8 mouse cellular contexts compared by ENCODE assay signal in the genomic region with DNA sequence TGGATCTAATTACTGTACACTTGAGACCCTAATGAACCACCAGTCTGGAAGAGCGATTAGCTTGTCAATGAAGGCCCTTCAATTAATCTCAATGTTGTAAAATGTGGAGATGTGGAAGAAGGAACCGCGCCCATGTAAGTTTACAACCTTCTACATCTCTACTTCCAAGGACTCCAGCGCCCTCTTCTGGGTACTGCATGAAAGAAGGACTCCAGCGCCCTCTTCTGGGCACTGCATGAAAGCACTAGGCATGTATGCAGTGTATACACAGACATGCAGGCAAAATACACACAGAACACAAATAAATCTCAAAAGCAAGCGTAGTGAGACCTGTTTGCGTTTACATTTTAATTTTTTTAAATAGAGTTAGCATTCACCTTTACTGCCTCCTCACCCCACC. TPM values are rescaled to one million over a fixed set of nuclear protein-coding genes. Genes with fewer than 3 reads are reported as not detected.
DNase-seq lines count a peak whose midpoint lies in the region; ATAC-seq and TF ChIP-seq lines count a peak whose summit lies in the region.

No protein-coding gene starts in this region.

- no peaks in the 10 kb centered on the region for H3K4me1 ChIP-seq in liver, adult 2 months (ENCODE audit: control insufficient read depth, insufficient read depth, low read length)
- no peaks in the 10 kb centered on the region for H3K4me1 ChIP-seq in liver, embryonic 11.5 days (replicated peaks; ENCODE audit: control insufficient read depth, insufficient read depth, low read length)
- no peaks in the 10 kb centered on the region for H3K4me1 ChIP-seq in small intestine, adult 2 months (ENCODE audit: control insufficient read depth, insufficient read depth, insufficient read length, low read length)

- peak; percentile 40 for DNase-seq in adrenal gland, postnatal 10 days
- DNase-seq in adrenal gland, adult 8-10 months = no peak
- DNase-seq in liver, adult 2 months (ENCODE audit: extremely low read depth, low read depth, low spot score) = peak; percentile 50
- no peak for DNase-seq in liver, embryonic 11.5 days (ENCODE audit: low spot score)
- peak; percentile 68 for DNase-seq in kidney, adult 9 months
- no peak for DNase-seq in gastrocnemius, postnatal 4 days (ENCODE audit: low spot score in 2 of 2)
- no peak for DNase-seq in cerebellum, adult 11 months

- peak; percentile 63; the same call in 1 of the 2 replicates for TF ChIP-seq CTCF in liver, adult 2 months (IDR thresholded peaks at IDR 0.05; ENCODE audit: low read depth, low read length)
- TF ChIP-seq CTCF in small intestine, adult 2 months (IDR thresholded peaks at IDR 0.05; ENCODE audit: extremely low read depth, insufficient read length, insufficient replicate concordance, low read depth, low read length) = peak; percentile 65; the same call in 1 of the 2 replicates

- H3K79me2 ChIP-seq in liver, adult 2 months (ENCODE audit: control insufficient read depth, insufficient read depth, low read length) = no peaks in the 10 kb centered on the region

- H3K9ac ChIP-seq in liver, adult 2 months (ENCODE audit: low read depth, low read length) = no peak overlapping the region
- no peak overlapping the region for H3K9ac ChIP-seq in liver, embryonic 11.5 days (ENCODE audit: low read depth, low read length)

- H3K4me3 ChIP-seq in liver, adult 2 months (ENCODE audit: insufficient read depth, low read depth, low read length) = no peak overlapping the region
- no peak overlapping the region for H3K4me3 ChIP-seq in liver, embryonic 11.5 days (ENCODE audit: low read depth, low read length)
- H3K4me3 ChIP-seq in small intestine, adult 2 months (ENCODE audit: low read depth, low read length) = no peak overlapping the region

- H3K36me3 ChIP-seq in liver, adult 2 months (ENCODE audit: control insufficient read depth, insufficient read depth, low read length) = no peaks in the 10 kb centered on the region
- no peaks in the 10 kb centered on the region for H3K36me3 ChIP-seq in liver, embryonic 11.5 days (ENCODE audit: control insufficient read depth, insufficient read depth, low read length)
- no peaks in the 10 kb centered on the region for H3K36me3 ChIP-seq in small intestine, adult 2 months (ENCODE audit: control insufficient read depth, insufficient read depth, low read length)

- 83% methylated on average over 7 of the region's 7 CpGs for WGBS in liver, adult 2 months
- 81% methylated on average over 7 of the region's 7 CpGs for WGBS in liver, embryonic 11.5 days
- WGBS in small intestine, adult 2 months = 72% methylated on average over 7 of the region's 7 CpGs

- H3K27me3 ChIP-seq in liver, adult 2 months (ENCODE audit: control insufficient read depth, insufficient read depth, low read length) = no peaks in the 10 kb centered on the region
- H3K27me3 ChIP-seq in liver, embryonic 11.5 days (replicated peaks; ENCODE audit: control insufficient read depth, insufficient read depth, low read length) = no peaks in the 10 kb centered on the region
- no peaks in the 10 kb centered on the region for H3K27me3 ChIP-seq in small intestine, adult 2 months (ENCODE audit: control insufficient read depth, insufficient read depth, low read length)

- no peaks in the 10 kb centered on the region for H3K9me3 ChIP-seq in liver, embryonic 11.5 days (ENCODE audit: control insufficient read depth, low read length)

- H3K27ac ChIP-seq in liver, adult 2 months (replicated peaks; ENCODE audit: insufficient read depth, low read depth, low read length) = no peak overlapping the region
- no peak overlapping the region for H3K27ac ChIP-seq in liver, embryonic 11.5 days (ENCODE audit: low read depth, low read length)
- no peak overlapping the region for H3K27ac ChIP-seq in small intestine, adult 2 months (ENCODE audit: insufficient read depth, low read depth, low read length)

- no peak for TF ChIP-seq POLR2A in liver, adult 2 months (IDR thresholded peaks at IDR 0.05; ENCODE audit: extremely low read depth, insufficient read depth, low read length)
- TF ChIP-seq POLR2A in small intestine, adult 2 months (IDR thresholded peaks at IDR 0.05; ENCODE audit: low read depth, low read length) = no peak

- H3K4me2 ChIP-seq in liver, embryonic 11.5 days = no peak overlapping the region

- ATAC-seq in liver, embryonic 11.5 days (replicated peaks; ENCODE audit: low FRiP score) = no peak

RNA-seq across cellular contexts. Expression of gene Dtnbp1, which starts 6.2 kb away (rescaled TPM):
- total RNA-seq in adrenal gland, postnatal 10 days (2021) = 10 to 100 TPM; 68.2 to 69.8 TPM
- total RNA-seq in adrenal gland, adult 8-10 months (2022) = 10 to 100 TPM; 36.0 to 41.1 (median 39.5) TPM
- total RNA-seq in liver, adult 2 months (2014; rRNA removed) = 32.5 and 47.9 TPM in 2 replicates
- 53.0 and 57.4 TPM in 2 replicates for polyA plus RNA-seq in liver, adult 2 months (2012; rRNA removed)
- 41.5 and 42.3 TPM in 2 replicates for polyA plus RNA-seq in liver, embryonic 11.5 days (2014; fragmentation: Nextera tagmentation; extraction: Ambion mirVana)
- 14.3 and 31.7 TPM in 2 replicates for polyA plus RNA-seq in small intestine, adult 2 months (2012; rRNA removed)
- 10 to 100 TPM; 35.2 to 37.5 TPM for total RNA-seq in gastrocnemius, postnatal 4 days (2021)

Comparison
In these comparisons a context has a peak if more than half of its experiments do, and no peak if none do; other contexts are left out.
1. DNase-seq: peak in adrenal gland, postnatal 10 days (single experiment), liver, adult 2 months (single experiment) and kidney, adult 9 months (single experiment); none in adrenal gland, adult 8-10 months (single experiment), liver, embryonic 11.5 days (single experiment), gastrocnemius, postnatal 4 days (0 of 2) and cerebellum, adult 11 months (single experiment).